Mouse (Mus musculus) embryonic fibroblast, embryonic 13.5 days (primary cell): ENCODE results near the gene Ebf4.

Experiments used
- CTCF ChIP-seq: IDR thresholded peaks from 2 replicates; pipeline ENCODE4 v1.5.1; 2011; ENCODE audit warnings: mild to moderate bottlenecking, control low read depth, low read length, moderate library complexity, borderline replicate concordance; ENCODE audit not compliant: insufficient read depth
- POLR2A ChIP-seq: IDR thresholded peaks from 2 replicates; pipeline ENCODE4 v1.6.1; 2011; ENCODE audit warnings: low read depth, mild to moderate bottlenecking, control low read depth, low read length, moderate library complexity

- TF ChIP-seq CTCF (no peak), POLR2A (no peak)
Observed at GRCm38 (mm10) chr2:130392836-130393235, 97.9 kb downstream of the Ebf4 start.
